ENCODE assay signal across 28 mouse cellular contexts in genomic region chr6:41111829-41112228, GRCm38 (mm10).
A peak's percentile ranks its signal among the peaks of the same experiment; 100 is the strongest.
DNase-seq lines count a peak whose midpoint lies in the region; ATAC-seq and TF ChIP-seq lines count a peak whose summit lies in the region.
"Had no signal": no experiment of that assay in that cellular context is flagged by ENCODE, and none has a peak within 500 bp of the region (broad histone marks: within the 10 kb centered on the region; RNA-seq: fewer than 3 reads in every experiment).

No protein-coding gene starts in this region.

- H3K9me3 ChIP-seq in midbrain, embryonic 11.5 days (ENCODE audit: control insufficient read depth, low read length): no peaks in the 10 kb centered on the region
- H3K9me3 ChIP-seq: embryonic facial prominence, embryonic 13.5 days; embryonic facial prominence, embryonic 15.5 days; forebrain, embryonic 10.5 days; forebrain, embryonic 12.5 days; G1E had no signal

- H3K36me3 ChIP-seq in midbrain, embryonic 11.5 days (ENCODE audit: control insufficient read depth, insufficient read depth, low read length): no peaks in the 10 kb centered on the region
- H3K36me3 ChIP-seq: embryonic facial prominence, embryonic 13.5 days; embryonic facial prominence, embryonic 15.5 days; forebrain, embryonic 10.5 days; forebrain, embryonic 12.5 days; G1E had no signal

- peaks cover 5% of the 10 kb centered on the region for H3K4me1 ChIP-seq in bone marrow macrophage, adult 2 months (ENCODE audit: control insufficient read depth, insufficient read depth, low read length)
- H3K4me1 ChIP-seq in midbrain, embryonic 11.5 days (ENCODE audit: control insufficient read depth, insufficient read depth, low read length): no peaks in the 10 kb centered on the region
- H3K4me1 ChIP-seq: embryonic facial prominence, embryonic 13.5 days; embryonic facial prominence, embryonic 15.5 days; forebrain, embryonic 10.5 days; forebrain, embryonic 12.5 days had no signal

- no peak for DNase-seq in layer of hippocampus, adult 2 months (ENCODE audit: low spot score in 2 of 2)
- no peak for DNase-seq in cerebellum, postnatal 25 days
- no peak for DNase-seq in midbrain, embryonic 11.5 days (ENCODE audit: low spot score, missing footprints)
- DNase-seq: adrenal gland, adult 8-10 months; adrenal gland, postnatal 14 days; adrenal gland, postnatal 36 days; B cell, adult 2 months; cerebellum, adult 11 months; cerebellum, adult 18-20 months; cerebellum, adult 8-10 months; cerebellum, adult 9-11 months; cerebellum, postnatal 14 days; embryo, embryonic 11 days had no signal

- no peak for TF ChIP-seq CTCF in bone marrow macrophage, adult 2 months (IDR thresholded peaks at IDR 0.05; ENCODE audit: low read depth, low read length)
- no peak for TF ChIP-seq CTCF in layer of hippocampus, adult 2 months (conservative IDR thresholded peaks at IDR 0.05)

- H3K4me3 ChIP-seq in bone marrow macrophage, adult 2 months (ENCODE audit: insufficient read depth, low read length): no peak overlapping the region
- no peak overlapping the region for H3K4me3 ChIP-seq in layer of hippocampus, adult 2 months
- no peak overlapping the region for H3K4me3 ChIP-seq in midbrain, embryonic 11.5 days (ENCODE audit: low read depth, low read length)
- H3K4me3 ChIP-seq: embryonic facial prominence, embryonic 13.5 days; embryonic facial prominence, embryonic 15.5 days; erythroblast, embryonic 14.5 days; forebrain, embryonic 10.5 days; forebrain, embryonic 12.5 days had no signal

- ATAC-seq in granulocyte monocyte progenitor cell, adult 5-6 weeks (replicated peaks; ENCODE audit: poor library complexity, severe bottlenecking): peak; percentile 82
- peak; percentile 30; the same call in 1 of the 2 replicates for ATAC-seq in megakaryocyte progenitor cell, adult 5-6 weeks (replicated peaks; ENCODE audit: poor library complexity)
- ATAC-seq in midbrain, embryonic 11.5 days (ENCODE audit: low FRiP score): no peak
- ATAC-seq: activated CD4-positive, CD25-positive, alpha-beta regulatory T cell, adult 4 months; CD4-positive, CD25-positive, alpha-beta regulatory T cell, adult 4 months; forebrain, embryonic 14.5 days; forebrain, embryonic 16.5 days; Patski had no signal

- H3K9ac ChIP-seq in midbrain, embryonic 11.5 days (ENCODE audit: low read length): no peak overlapping the region
- H3K9ac ChIP-seq: embryonic facial prominence, embryonic 13.5 days; embryonic facial prominence, embryonic 15.5 days; forebrain, embryonic 12.5 days had no signal

- H3K27me3 ChIP-seq in midbrain, embryonic 11.5 days (ENCODE audit: control insufficient read depth, insufficient read depth, low read length): no peaks in the 10 kb centered on the region
- H3K27me3 ChIP-seq: CH12.LX; embryonic facial prominence, embryonic 13.5 days; embryonic facial prominence, embryonic 15.5 days; forebrain, embryonic 12.5 days had no signal

- H3K27ac ChIP-seq in bone marrow macrophage, adult 2 months (ENCODE audit: insufficient read depth, low read depth, low read length): 0 out of 2 replicates have a peak overlapping the region, but pooled peaks have one; percentile 12
- H3K27ac ChIP-seq in layer of hippocampus, adult 2 months: no peak overlapping the region
- no peak overlapping the region for H3K27ac ChIP-seq in midbrain, embryonic 11.5 days (ENCODE audit: low read depth, low read length)
- H3K27ac ChIP-seq: embryonic facial prominence, embryonic 13.5 days; embryonic facial prominence, embryonic 15.5 days; forebrain, embryonic 10.5 days; forebrain, embryonic 12.5 days had no signal

- no peak for TF ChIP-seq POLR2A in bone marrow macrophage, adult 2 months (IDR thresholded peaks at IDR 0.05; ENCODE audit: borderline replicate concordance, low read depth, low read length)

- no peak overlapping the region for H3K4me2 ChIP-seq in midbrain, embryonic 11.5 days
- H3K4me2 ChIP-seq: embryonic facial prominence, embryonic 13.5 days; embryonic facial prominence, embryonic 15.5 days; forebrain, embryonic 12.5 days had no signal
